Mouse (Mus musculus) liver, adult 2 months (tissue): ENCODE data around the gene Csnk1d.

Experiments used
- CTCF ChIP-seq: fragments of 200-500 bp; IDR thresholded peaks from 2 replicates; pipeline ENCODE4 v1.5.1; 2011; ENCODE audit warnings: low read depth, low read length, control low read depth
- POLR2A ChIP-seq: fragments of 200-500 bp; IDR thresholded peaks from 2 replicates; pipeline ENCODE4 v1.6.1; 2011; ENCODE audit warnings: low read length, control low read depth; ENCODE audit not compliant: insufficient read depth; ENCODE audit errors: extremely low read depth

GRCm38 (mm10) chr11:120939712-120940341 lies 51.3 kb downstream of the Csnk1d start:
- TF ChIP-seq CTCF, result no peak
- no peak for TF ChIP-seq POLR2A
